Mouse (Mus musculus): ENCODE results near the gene Gpatch2.

- TF ChIP-seq CTCF (IDR thresholded peaks at IDR 0.05; ENCODE audit: low read depth, low read length) (no peak), POLR2A (IDR thresholded peaks at IDR 0.05; ENCODE audit: borderline replicate concordance, low read depth, low read length) (no peak)
These were observed 22.8 kb downstream of the Gpatch2 start for GRCm38 (mm10) chr1:187238061-187238460.
